ENCODE assay signal across 9 mouse cellular contexts in the genomic region with DNA sequence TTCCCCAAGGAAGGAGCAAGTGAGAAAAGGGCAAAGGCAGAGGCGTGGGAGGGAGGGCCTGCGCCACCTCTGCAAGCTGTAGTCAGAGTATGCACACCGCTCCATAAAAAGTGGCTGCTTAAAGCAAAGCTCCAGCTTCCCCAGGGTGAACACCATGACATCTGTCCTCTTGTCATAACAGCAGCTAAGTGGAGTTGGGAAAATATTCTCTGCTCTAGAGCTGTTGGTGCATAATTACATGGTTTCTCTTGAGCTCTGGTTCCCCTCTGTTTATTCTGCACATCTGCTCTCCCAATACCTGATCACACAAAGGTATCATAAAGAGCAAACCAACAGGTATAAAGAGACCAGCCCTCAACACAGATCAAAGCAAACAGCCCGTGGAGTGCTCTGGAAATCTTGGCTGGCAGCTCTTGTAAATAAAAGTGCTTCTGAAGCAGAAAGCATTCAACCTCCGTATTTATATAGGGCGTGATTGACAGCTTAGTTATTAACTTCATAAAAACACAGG.
A peak's percentile ranks its signal among the peaks of the same experiment; 100 is the strongest.
DNase-seq lines count a peak whose midpoint lies in the region; ATAC-seq and TF ChIP-seq lines count a peak whose summit lies in the region.
"Had no signal": no experiment of that assay in that cellular context is flagged by ENCODE, and none has a peak within 500 bp of the region (broad histone marks: within the 10 kb centered on the region; RNA-seq: fewer than 3 reads in every experiment).

No protein-coding gene starts in this region.

- no peak overlapping the region for H3K9ac ChIP-seq in forebrain, embryonic 15.5 days (replicated peaks)
- no peak overlapping the region for H3K9ac ChIP-seq in neural tube, embryonic 15.5 days (replicated peaks)

- ATAC-seq in forebrain, embryonic 15.5 days (replicated peaks) = peak; percentile 57
- no peak for ATAC-seq in neural tube, embryonic 15.5 days (ENCODE audit: low FRiP score)

- H3K4me1 ChIP-seq in forebrain, embryonic 15.5 days = peaks cover 65% of the 10 kb centered on the region
- H3K4me1 ChIP-seq in neural tube, embryonic 15.5 days = peaks cover 41% of the 10 kb centered on the region

- DNase-seq in layer of hippocampus, adult 2 months (ENCODE audit: low spot score in 2 of 2) = no peak
- no peak for DNase-seq in layer of hippocampus, adult 18-20 months (ENCODE audit: low spot score in 2 of 2)
- peak; percentile 59 to 75 for DNase-seq in kidney, postnatal 4 days
- DNase-seq in urinary bladder, postnatal 10 days (ENCODE audit: low spot score) = no peak
- no peak for DNase-seq in spleen, postnatal 14 days (ENCODE audit: low spot score in 2 of 2)
- no peak for DNase-seq in left cerebral cortex, adult 9 months (ENCODE audit: low spot score in 2 of 2)

- 8% methylated on average over 6 of the region's 6 CpGs for WGBS in forebrain, embryonic 15.5 days
- 37% methylated on average over 6 of the region's 6 CpGs for whole genome bisulfite sequencing in neural tube, embryonic 15.5 days

- no peak overlapping the region for H3K4me2 ChIP-seq in forebrain, embryonic 15.5 days (replicated peaks)
- H3K4me2 ChIP-seq in neural tube, embryonic 15.5 days = no peak overlapping the region

- no peak for TF ChIP-seq CTCF in layer of hippocampus, adult 2 months (conservative IDR thresholded peaks at IDR 0.05)

- no peaks in the 10 kb centered on the region for H3K9me3 ChIP-seq in forebrain, embryonic 15.5 days
- no peaks in the 10 kb centered on the region for H3K9me3 ChIP-seq in neural tube, embryonic 15.5 days (replicated peaks)
- H3K9me3 ChIP-seq: G1E had no signal

- H3K4me3 ChIP-seq in layer of hippocampus, adult 2 months = no peak overlapping the region
- H3K4me3 ChIP-seq in forebrain, embryonic 15.5 days = no peak overlapping the region
- no peak overlapping the region for H3K4me3 ChIP-seq in neural tube, embryonic 15.5 days (replicated peaks)

- H3K36me3 ChIP-seq in forebrain, embryonic 15.5 days = no peaks in the 10 kb centered on the region
- no peaks in the 10 kb centered on the region for H3K36me3 ChIP-seq in neural tube, embryonic 15.5 days

- no peaks in the 10 kb centered on the region for H3K27me3 ChIP-seq in forebrain, embryonic 15.5 days
- H3K27me3 ChIP-seq in neural tube, embryonic 15.5 days (replicated peaks) = no peaks in the 10 kb centered on the region

- peak overlapping the region; percentile 69 for H3K27ac ChIP-seq in layer of hippocampus, adult 2 months
- H3K27ac ChIP-seq in forebrain, embryonic 15.5 days (replicated peaks) = peak overlapping the region; percentile 78
- peak overlapping the region; percentile 75 for H3K27ac ChIP-seq in neural tube, embryonic 15.5 days (replicated peaks)

Comparison
In these comparisons a context has a peak if more than half of its experiments do, and no peak if none do; other contexts are left out.
1. DNase-seq: peak in kidney, postnatal 4 days (2 of 2); none in layer of hippocampus, adult 2 months (0 of 2), layer of hippocampus, adult 18-20 months (0 of 2), urinary bladder, postnatal 10 days (single experiment), spleen, postnatal 14 days (0 of 2) and left cerebral cortex, adult 9 months (0 of 2).
2. Peak in every context shown above with its lines, with median percentiles within 50 percentile points of each other: H3K27ac ChIP-seq.